Mouse (Mus musculus) cortical plate, adult 2 months (tissue): ENCODE measurements around the gene Ppm1g.

ENCODE experiments used
- CTCF ChIP-seq: fragments of 200-500 bp; IDR thresholded peaks from 2 replicates; pipeline ENCODE4 v1.5.1; 2011; ENCODE audit warnings: mild to moderate bottlenecking, control low read depth, low read length; ENCODE audit not compliant: insufficient read depth; ENCODE audit errors: extremely low read depth
- POLR2A ChIP-seq: fragments of 200-500 bp; IDR thresholded peaks from 2 replicates; pipeline ENCODE4 v1.6.1; 2011; ENCODE audit warnings: mild to moderate bottlenecking, low read length, control low read depth; ENCODE audit not compliant: insufficient read depth; ENCODE audit errors: extremely low read depth

DNA sequence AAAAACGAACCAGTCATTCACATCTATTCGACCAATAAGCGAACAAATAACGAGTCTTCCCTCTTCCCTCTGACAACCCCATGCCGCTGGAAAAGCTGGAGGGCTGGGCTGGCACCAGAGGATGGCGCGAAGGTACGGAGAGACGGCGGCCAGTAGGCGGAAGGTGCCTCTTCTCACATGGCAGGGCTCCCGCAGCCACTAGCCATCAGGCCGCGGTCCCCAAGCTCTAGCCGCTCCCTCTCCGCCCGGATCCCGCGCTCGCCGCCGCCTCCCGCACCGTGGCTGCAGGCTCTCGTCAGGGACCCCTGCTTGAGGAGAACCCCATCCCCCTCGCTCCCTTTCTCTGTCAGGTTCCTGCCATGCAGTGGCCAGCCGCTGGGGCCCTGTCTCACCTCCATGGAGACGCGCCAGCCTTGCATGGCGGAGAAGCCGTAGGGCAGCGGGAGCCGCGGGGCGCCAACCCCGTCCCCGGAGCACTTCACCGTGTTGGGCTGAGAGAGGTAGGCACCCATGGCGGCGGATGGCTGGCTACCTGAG, 508 bp downstream of the Ppm1g start:
- TF ChIP-seq CTCF: no peak
- TF ChIP-seq POLR2A: no peak; the same call in 1 of the 2 replicates
